Mouse (Mus musculus) erythroblast, embryonic 14.5 days (primary cell): ENCODE data around the gene Gtpbp4. TPM values are rescaled to one million over a fixed set of nuclear protein-coding genes. Genes with fewer than 3 reads are reported as not detected.
A peak's percentile ranks its signal among the peaks of the same experiment; 100 is the strongest.
"Not testable (repeated sequence)": the region's sequence is repeated elsewhere in the genome, so short reads cannot be mapped to it uniquely, and the experiment has no call there.

Experiments used
- H3K27me3 ChIP-seq: 2 replicates; pipeline ENCODE4 v1.6.1; 2012; ENCODE audit warnings: inconsistent platforms; ENCODE audit not compliant: control insufficient read depth
- H3K36me3 ChIP-seq: 2 replicates; pipeline ENCODE4 v1.6.1; 2012; ENCODE audit warnings: mild to moderate bottlenecking, inconsistent platforms; ENCODE audit not compliant: control insufficient read depth
- H3K4me1 ChIP-seq: 2 replicates; pipeline ENCODE4 v1.6.1; 2012; ENCODE audit warnings: inconsistent platforms; ENCODE audit not compliant: control insufficient read depth
- H3K4me3 ChIP-seq: replicated peaks from 2 replicates; pipeline ENCODE3; 2012; ENCODE audit warnings: moderate library complexity, mild to moderate bottlenecking, inconsistent platforms
- H3K9me3 ChIP-seq: 2 replicates; pipeline ENCODE4 v1.6.1; 2012; ENCODE audit warnings: low read length, inconsistent platforms, mixed read lengths; ENCODE audit not compliant: control insufficient read depth
- GATA1 ChIP-seq: IDR thresholded peaks from 2 replicates; pipeline ENCODE4 v1.6.1; 2012; ENCODE audit warnings: low read length, inconsistent platforms, mixed read lengths
- TAL1 ChIP-seq: IDR thresholded peaks from 3 replicates; pipeline ENCODE4 v1.6.1; 2012; ENCODE audit warnings: low read length, inconsistent platforms, mixed read lengths
- polyA plus RNA-seq: library from polyadenylated mRNA; stranded (reverse); fragments of >175 nt; gene quantifications from 2 replicates; pipeline ENCODE4 v1.2.3, GENCODE M21; 2012

The Gtpbp4 gene
- polyA plus RNA-seq, 1 experiment, result 0.17 TPM

GRCm38 (mm10) chr13:8995159-8995989 lies 509 bp downstream of the Gtpbp4 start:
- no peaks in the 10 kb centered on the region for H3K9me3 ChIP-seq
- TF ChIP-seq TAL1 (no peak), GATA1 (no peak)
- peaks cover 21% of the 10 kb centered on the region for H3K36me3 ChIP-seq
- peaks cover 54% of the 10 kb centered on the region for H3K4me1 ChIP-seq
- peak overlapping the region; percentile 68 for H3K4me3 ChIP-seq
- H3K27me3 ChIP-seq, result no peaks in the 10 kb centered on the region

DNA sequence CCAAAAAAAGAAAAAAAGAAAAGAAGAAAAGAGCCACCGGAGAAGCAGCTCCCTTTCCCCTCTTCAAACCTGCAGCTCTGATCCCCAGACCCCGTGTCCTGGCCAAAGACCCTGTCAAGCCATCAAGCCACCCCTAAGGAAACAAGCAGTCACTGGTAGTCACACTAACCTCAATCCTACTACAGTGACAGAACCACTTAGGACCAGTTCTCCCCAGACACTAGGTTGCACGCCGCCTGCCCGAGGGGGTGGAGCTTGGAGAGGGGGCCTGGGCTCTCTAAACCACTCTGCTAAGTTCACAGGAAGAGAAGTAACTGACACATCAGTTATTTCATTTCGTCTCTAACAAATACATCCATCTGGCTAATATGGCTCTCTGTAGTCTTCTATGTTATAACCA lies 3.7 kb downstream of the Gtpbp4 start:
- Histone ChIP-seq H3K27me3 (no peaks in the 10 kb centered on the region), H3K9me3 (no peaks in the 10 kb centered on the region), H3K4me3 (no peak overlapping the region), H3K4me1 (peaks cover 28% of the 10 kb centered on the region), H3K36me3 (peaks cover 51% of the 10 kb centered on the region)
- TF ChIP-seq GATA1 (no peak), TAL1 (no peak)

GRCm38 (mm10) chr13:8972972-8973371 lies 22.9 kb downstream of the Gtpbp4 start:
- no peak for TF ChIP-seq GATA1
- TF ChIP-seq TAL1, result no peak

GRCm38 (mm10) chr13:8972369-8972768 lies 23.5 kb downstream of the Gtpbp4 start:
- Histone ChIP-seq H3K27me3 (no peaks in the 10 kb centered on the region), H3K9me3 (no peaks in the 10 kb centered on the region), H3K36me3 (peaks cover 85% of the 10 kb centered on the region), H3K4me3 (no peak overlapping the region), H3K4me1 (no peaks in the 10 kb centered on the region)
- no peak for TF ChIP-seq TAL1
- no peak for TF ChIP-seq GATA1

More at GRCm38 (mm10) chr13:8972972-8973371, 22.9 kb downstream of the Gtpbp4 start:
- H3K4me3 ChIP-seq, result no peak overlapping the region
- H3K9me3 ChIP-seq, result no peaks in the 10 kb centered on the region
- no peaks in the 10 kb centered on the region for H3K4me1 ChIP-seq
- H3K27me3 ChIP-seq, result no peaks in the 10 kb centered on the region
- peaks cover 88% of the 10 kb centered on the region for H3K36me3 ChIP-seq

DNA sequence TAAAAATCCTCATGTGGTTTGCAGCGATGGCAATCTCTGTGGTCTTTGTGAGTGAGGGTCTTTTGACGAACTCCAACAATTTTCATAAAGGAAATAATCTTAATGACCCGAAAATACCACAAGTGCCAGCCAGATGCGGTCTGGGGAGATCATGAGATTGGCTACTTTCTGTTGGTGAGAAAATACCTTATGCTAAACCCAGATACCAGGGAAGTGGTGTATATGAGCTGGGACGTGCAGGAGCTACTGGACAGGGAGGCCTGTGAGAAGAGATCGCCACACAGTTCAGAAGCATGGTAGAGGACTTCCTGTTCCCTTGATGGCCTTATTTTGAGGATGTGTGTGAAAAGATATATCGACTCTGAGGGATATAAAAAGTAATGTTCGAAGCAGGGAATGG lies 28.1 kb downstream of the Gtpbp4 start:
- H3K27me3 ChIP-seq, result no peaks in the 10 kb centered on the region
- peaks cover 44% of the 10 kb centered on the region for H3K36me3 ChIP-seq
- no peaks in the 10 kb centered on the region for H3K9me3 ChIP-seq
- H3K4me1 ChIP-seq, result peaks cover 6% of the 10 kb centered on the region
- TF ChIP-seq TAL1, result no peak
- TF ChIP-seq GATA1, result no peak
- no peak overlapping the region for H3K4me3 ChIP-seq

- Histone ChIP-seq H3K36me3 (peaks cover 23% of the 10 kb centered on the region), H3K27me3 (no peaks in the 10 kb centered on the region), H3K4me1 (peaks cover 6% of the 10 kb centered on the region), H3K9me3 (no peaks in the 10 kb centered on the region), H3K4me3 (no peak overlapping the region)
- TF ChIP-seq GATA1, result no peak
- no peak for TF ChIP-seq TAL1
These were observed 30.7 kb downstream of the Gtpbp4 start for GRCm38 (mm10) chr13:8965224-8965623.

DNA sequence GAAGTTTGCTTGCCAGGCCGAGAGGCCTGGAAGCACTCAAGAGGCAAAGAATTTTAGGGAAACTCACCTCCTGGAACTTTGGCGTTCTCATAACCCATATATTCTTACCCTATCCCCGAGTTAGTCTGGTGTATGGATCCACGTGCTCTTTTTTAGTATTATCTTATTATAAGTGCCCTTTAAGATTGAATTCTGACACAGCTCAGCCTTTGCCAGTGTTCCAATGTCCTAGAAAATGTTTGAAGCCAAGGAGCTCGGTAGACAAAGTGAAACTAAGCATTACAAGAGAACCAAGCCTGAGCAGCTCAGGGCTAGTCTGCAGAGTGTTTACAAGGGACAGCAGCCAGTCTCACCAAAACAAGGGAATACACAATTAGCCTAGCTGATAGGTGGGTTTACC lies 33.6 kb downstream of the Gtpbp4 start:
- H3K4me3 ChIP-seq, H3K36me3 ChIP-seq, H3K27me3 ChIP-seq, H3K9me3 ChIP-seq: not testable (repeated sequence)
- peaks cover 11% of the 10 kb centered on the region for H3K4me1 ChIP-seq

GRCm38 (mm10) chr13:8961128-8961888 lies 34.6 kb downstream of the Gtpbp4 start:
- H3K4me3 ChIP-seq, H3K27me3 ChIP-seq, H3K4me1 ChIP-seq, H3K9me3 ChIP-seq, H3K36me3 ChIP-seq: not testable (repeated sequence)

DNA sequence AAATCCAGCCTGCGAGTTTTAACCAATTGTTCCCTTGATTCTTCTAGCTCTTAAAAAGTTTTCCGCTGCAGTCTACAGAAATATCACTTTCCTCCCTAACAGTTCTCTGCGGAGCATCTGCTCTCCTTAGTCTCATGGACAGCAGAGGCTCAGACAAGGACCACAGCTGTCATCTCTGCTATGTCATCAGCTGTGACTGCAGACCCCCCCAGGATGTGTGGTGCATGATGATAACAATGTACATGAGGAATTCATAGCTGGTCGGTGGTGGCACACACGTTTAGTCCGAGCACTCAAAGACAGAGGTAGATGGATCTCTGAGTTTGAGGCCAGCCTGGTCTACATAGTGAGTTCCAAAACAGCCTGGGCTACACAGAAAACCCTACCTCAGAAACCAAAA lies 36.3 kb downstream of the Gtpbp4 start:
- not testable (repeated sequence) for H3K27me3 ChIP-seq, H3K4me1 ChIP-seq

GRCm38 (mm10) chr13:8959058-8959457 lies 36.8 kb downstream of the Gtpbp4 start:
- H3K36me3 ChIP-seq, H3K27me3 ChIP-seq, H3K4me1 ChIP-seq, H3K9me3 ChIP-seq, H3K4me3 ChIP-seq: not testable (repeated sequence)

More for the DNA sequence above, 36.3 kb downstream of the Gtpbp4 start:
- not testable (repeated sequence) for H3K36me3 ChIP-seq, H3K9me3 ChIP-seq, H3K4me3 ChIP-seq

- not testable (repeated sequence) for H3K4me1 ChIP-seq, H3K36me3 ChIP-seq, H3K27me3 ChIP-seq
These were observed 39.0 kb downstream of the Gtpbp4 start for GRCm38 (mm10) chr13:8956873-8957272.

DNA sequence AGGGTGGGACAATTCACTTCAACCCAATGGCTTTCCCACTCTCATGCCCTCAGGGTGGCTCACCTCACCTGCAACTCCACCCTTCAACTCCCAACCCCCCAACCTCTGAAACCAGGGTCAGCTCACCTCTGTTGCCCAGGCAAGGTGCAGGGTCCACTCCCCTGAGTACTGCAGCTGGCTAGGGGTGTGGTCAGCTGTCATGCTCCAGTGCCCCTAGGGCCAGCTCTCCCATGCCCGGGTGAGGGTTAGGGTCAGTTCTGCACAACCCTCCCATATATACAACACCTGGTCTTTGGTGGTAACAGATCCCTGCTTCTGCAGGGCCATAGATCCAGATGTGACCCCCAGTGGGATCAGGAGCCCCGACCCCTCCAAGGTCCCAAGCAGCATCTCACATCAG lies 40.8 kb downstream of the Gtpbp4 start:
- H3K4me3 ChIP-seq, H3K9me3 ChIP-seq, H3K27me3 ChIP-seq, H3K4me1 ChIP-seq, H3K36me3 ChIP-seq: not testable (repeated sequence)

More at GRCm38 (mm10) chr13:8956873-8957272, 39.0 kb downstream of the Gtpbp4 start:
- not testable (repeated sequence) for H3K4me3 ChIP-seq, H3K9me3 ChIP-seq

DNA sequence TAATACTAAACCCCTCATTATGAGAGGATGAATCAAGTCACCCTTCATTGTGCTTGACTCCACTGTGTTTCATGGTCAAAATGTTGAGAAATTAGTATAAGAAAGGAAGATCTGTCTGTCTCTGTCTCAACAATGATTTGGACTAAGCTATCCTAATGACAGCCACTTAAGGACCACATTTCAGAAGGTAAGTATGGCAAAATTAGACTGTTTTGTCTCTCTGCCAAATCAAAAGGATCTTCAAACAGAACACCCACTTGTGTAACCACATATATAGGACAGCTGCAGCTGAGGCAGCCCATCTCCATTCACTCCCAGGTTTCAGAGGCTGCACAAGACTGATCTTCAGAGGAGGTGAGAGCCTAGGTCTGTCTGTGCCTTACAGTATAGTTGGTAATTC lies 43.3 kb downstream of the Gtpbp4 start, which contains the start of gene Idi2:
Idi2 (plus strand) TSS at position 301 of the 400 bp plus-strand sequence.
- not testable (repeated sequence) for H3K36me3 ChIP-seq, H3K4me1 ChIP-seq, H3K9me3 ChIP-seq, H3K27me3 ChIP-seq, H3K4me3 ChIP-seq
